Mouse (Mus musculus) telencephalon, adult 2 months (tissue): ENCODE data around the gene Pea15a.

Source experiments
- DNase-seq: peaks from one replicate; pipeline ENCODE4 v3.0.0-alpha.2; 2011; ENCODE audit warnings: low read depth, low spot score

The Pea15a gene

DNA sequence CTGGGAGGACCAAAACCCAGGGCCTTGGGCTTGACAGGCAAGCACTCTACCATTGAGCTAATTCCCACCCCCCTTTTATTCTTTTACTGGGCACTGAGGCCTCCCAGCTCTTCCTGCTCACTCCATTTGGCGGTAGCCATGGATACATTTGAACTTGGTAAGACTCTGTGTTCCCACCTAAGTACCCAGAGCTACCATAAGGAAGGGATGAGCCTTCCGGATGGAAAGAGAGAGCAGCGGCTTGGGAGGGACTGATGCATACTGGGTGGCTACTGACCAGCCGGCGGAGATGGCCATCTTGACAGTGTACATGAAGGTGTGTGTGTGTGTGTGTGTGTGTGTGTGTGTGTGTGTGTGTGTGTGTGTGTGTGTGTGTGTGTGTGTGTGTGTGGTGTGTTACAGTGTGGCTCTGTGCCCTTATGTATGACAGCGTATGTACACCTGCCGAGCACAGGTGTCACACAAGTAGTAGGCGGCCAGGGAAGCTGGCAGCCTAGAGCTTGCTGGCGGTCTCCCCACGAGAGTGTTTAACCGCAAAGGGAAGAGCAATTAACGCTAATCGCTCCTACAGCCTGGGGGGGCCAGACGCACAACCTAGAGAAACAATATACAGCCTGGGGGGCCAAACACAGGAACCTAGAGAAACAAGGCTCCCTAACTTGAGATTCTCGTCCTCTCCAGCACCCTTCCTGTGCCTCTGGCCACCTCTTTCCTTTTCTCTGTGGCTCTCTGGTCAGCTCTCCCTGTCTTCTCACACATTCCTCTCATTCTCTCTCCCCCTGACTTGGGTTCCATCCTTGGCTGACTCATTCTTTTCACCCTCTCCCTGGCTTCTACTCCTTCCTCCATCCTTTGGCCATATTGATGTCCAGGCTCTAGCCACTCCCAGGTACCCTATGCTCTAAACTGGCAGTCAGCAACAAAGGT lies 1.5 kb downstream of the Pea15a start:
- no peak for DNase-seq

DNA sequence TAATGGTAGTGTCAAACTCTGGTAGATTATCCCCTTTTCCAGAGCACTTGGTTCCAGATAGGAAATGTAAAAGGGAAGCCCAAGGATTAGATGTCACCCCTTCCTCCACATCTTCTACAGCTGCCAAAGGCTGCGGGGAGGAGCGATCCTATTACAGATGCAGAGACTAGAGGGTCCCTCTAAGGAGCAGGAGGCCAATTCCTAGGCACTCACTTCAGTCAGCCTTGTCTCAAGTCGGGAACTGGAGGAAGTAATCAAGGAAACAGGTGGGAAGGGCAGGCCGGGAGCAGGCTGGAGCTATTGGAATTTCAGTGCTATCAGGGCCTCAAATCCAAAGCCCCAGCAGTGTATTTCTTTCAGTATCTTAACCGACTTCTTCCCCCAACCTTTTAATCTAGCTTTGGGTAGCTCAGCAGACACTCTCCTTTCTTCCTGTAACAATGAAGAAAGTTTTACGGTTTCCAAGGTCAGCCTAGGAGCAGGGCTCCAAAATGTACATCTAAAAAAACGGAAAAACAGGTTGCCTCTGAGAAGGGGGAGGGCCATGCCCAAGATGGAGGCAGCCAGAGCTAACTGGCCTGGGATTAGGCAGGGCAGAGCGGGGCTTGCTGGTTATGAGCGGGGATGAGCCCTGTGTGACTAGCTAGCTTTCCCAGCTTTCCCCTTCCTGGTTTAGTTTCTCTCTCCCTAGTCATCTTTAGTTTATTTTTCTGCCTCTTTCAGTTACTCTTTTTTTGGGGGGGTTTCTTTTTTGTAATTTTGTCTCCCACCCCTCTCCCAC lies 2.4 kb downstream of the Pea15a start:
- DNase-seq, result no peak

DNA sequence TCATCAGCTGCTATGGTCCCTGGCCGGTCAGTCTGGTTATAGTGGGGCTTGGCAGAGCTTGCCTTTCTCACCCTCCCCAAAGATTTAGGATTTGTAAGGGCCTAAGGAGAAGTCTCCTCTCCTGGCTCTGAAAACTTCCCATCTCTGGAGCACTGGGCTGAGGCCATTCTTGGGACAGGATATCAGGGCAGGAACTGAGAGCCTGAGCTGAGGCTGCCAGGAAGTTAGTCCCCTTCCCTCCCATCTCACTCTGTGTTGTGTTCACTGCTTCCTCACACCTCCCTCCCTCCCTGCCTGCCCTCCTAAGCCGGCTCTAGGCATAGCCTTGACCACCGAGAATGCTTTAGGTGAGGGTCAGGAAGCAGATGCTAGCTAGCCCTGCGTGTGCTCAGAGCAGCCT lies 3.0 kb downstream of the Pea15a start:
- no peak for DNase-seq

DNA sequence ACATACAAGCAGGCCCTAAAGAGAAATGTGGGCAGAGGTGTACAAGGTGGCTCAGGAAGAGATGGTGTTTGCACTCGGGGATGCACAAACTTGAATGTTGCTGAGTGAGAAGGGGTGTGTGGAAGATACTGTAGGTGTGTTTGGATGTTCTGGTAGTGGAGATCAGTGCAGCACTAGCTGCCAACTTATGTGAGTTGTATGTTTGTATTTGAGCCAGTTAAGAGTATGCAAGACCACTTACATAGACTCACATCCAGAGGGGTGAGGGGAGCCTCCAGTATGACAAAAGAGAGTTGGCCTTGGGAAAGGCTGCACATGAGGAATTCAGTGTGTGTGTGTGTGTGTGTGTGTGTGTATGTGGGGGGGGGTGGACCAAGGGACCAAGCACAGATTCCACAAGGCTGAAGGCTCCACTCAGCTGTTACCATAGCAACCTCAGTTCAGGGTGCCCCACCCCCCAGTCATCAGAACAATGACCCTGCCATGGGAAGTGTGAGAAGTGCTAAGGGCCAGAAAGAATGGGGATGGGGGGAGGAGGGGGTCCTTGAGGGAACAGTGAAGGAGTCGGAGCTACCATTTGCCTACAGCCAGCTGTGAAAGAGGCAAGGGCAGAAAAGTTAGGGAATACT lies 3.6 kb downstream of the Pea15a start:
- DNase-seq, result no peak

DNA sequence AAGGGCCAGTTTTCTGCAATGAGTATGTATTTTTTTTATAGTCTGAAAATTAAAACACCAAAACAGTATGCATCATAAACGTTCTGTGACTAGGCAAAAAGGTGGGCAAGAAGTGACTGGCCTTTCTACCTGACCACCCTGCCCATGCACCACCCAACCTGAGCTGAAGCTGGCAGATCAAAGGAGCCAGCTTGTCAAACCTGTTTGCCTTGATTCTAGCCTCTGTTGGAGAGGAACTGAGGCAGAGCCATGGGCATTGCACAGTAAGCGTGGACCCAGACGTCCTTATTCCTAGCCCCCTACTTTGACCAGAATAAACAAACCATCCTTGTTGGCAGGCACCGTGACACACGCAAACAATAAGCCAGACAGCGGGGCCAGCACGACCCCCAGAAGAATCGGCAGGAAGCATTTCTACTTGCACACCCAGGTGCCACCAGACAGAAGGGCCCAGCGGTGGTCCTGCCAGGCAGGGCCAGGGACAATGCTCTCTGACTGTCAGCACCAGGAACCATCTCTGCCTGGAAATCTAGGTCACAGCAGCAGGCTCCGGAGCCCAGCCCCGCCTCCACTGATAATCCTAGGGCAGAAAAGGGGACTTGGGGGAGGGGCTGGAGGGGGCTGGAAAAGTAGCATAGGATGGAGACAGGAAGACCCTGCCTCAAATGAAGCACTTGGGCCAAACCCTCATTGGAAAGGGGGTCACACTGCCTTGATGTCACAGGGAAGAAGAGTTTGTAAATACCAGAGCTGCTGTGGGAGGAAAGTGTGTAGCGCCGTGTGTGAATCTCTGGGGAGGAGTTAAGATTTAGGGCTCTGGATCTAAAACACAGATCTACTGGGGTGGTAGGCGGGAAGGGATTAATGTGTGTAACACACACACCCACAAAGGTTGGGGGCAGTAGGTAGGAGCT lies 4.4 kb downstream of the Pea15a start:
- DNase-seq, result no peak

DNA sequence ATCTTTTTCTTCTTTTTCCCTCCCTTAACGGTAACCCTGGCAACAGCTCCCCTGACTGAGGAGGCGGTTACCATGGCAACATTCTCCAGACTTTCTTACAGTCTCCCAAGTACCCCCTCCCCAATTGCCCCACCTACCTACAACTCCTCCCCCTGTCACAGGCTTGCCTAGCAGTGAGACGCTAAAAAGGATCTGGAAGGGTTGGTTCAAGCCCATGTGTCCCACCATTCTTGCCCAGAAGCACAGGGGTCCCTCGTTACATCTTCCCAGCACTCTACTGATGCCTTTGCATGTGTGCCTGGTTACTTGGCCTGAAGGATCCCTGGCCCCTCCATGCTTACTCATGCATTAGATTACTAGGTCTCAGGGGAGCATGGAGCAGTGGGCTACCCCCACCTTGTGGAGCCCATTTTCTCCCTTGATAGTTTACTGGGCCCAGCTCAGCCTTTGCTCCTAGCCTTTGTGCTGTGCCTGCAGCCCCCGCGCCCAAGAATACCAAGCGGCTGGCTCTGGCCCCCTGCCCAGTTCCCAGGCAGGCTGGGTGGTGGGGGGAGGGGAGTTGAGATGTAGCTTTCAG lies 5.6 kb downstream of the Pea15a start:
- peak; percentile 85 for DNase-seq

DNA sequence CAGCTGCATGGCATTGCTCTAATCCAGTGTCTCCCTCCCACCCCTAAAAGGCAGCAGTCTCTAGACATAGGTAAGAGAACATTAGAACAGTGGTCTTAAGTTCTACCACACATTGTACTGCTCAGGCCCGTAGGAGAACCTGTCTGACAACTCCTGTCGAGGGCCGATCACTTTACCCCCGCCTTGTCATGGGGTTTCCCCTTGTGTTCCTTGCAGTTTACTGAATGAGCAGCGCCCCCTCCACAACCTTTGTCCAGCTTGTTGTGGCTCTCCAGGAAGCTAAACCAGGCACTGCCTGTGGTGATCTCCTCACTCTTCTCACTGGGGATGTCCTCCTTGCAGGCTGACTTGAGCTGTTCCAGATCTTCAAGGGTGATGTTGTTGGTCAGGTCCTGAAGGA lies 6.4 kb downstream of the Pea15a start:
- no peak for DNase-seq

DNA sequence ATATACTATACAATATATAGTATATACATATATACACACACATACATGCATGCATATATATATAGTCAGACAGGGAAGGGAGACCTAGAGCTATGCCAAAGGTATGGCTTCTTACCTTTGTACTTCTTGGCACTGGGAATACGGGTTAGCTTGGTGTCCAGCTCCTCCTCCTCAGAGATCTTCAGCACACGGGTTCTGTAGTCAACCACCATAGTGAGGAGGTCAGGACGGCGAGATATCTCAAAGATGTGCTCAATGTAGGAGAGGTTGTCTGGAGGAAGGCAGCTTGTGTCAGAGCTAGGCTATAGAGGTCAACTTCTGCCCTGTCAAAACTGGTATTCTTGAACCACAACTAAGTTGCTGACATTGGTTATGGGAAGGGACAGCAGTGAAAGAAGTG lies 7.6 kb downstream of the Pea15a start:
- no peak for DNase-seq

DNA sequence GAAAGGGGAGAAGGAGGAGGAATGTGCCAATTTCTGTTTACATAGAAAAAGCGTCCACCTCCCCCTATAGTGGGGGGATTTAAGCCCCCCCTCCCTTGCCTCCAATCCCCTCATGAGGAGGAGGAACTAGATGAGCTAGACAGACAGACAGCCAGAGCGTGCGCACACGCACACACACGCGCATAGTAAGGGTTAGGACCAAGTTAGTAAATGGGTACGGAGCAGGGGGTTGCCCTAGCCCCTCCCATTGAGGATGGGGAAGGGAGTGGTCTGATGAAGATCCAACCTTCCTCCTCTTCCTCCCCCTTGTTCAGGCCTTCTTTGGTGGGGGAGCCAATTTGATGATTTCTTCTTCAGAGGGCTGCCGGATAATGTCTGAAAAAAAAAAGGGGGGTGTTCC lies 8.3 kb downstream of the Pea15a start:
- DNase-seq, result no peak

DNA sequence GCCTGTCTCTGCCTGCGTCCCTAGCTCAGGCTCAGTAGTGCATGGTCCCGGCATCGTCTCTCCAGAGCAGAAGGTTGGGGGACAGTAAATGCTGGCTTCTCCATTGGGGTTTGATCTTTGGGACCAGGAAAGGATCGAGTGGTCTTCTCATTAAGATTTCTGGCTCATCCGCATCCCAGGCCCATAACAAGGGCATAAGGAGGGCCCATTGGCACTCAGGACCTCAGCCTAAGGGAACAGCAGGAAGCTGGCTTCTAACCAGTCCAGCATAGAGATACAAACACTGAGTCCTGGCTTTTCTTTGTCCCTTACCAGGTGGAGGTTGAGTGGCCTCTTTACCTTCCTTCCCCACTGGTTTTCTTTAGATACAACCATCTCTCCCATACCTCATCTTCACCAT lies 8.8 kb downstream of the Pea15a start:
- DNase-seq, result no peak

DNA sequence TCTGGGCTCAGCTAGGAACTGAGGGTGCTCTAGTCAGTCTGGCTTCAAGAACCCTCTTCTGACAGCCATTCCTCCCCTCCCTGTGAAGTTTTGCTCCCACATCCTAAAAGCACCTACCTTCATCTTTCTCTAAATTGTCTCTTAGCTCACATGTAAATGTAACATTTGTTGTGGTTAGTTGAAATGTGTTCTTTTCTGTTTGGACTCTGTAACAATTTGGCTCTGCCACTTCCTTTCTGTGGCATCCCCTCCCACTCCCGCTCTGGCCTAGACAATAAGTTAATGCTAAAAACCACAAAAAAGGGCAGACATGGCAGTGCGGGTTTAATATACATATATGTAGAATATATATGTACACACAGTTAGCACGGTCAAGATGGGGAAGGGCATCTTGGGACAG lies 9.5 kb downstream of the Pea15a start:
- no peak for DNase-seq

DNA sequence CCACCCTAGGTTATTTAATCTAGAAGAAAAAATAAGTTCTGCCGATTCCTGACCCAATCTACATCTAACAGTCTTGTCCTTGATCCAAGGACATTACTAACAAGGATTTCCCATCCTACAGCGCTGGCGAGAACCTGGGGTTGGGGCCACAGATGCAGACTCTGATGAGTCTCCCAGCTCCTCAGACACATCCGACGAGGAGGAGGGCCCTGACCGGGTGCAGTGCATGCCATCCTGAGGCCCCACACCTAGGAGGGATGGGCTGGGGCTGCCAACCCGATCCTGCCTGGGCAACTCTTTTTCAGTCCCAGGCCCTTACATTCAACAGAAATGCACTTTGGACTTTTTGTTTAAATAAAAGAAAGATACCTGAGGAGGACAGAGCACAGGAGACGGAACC lies 12.2 kb downstream of the Pea15a start:
- no peak for DNase-seq

DNA sequence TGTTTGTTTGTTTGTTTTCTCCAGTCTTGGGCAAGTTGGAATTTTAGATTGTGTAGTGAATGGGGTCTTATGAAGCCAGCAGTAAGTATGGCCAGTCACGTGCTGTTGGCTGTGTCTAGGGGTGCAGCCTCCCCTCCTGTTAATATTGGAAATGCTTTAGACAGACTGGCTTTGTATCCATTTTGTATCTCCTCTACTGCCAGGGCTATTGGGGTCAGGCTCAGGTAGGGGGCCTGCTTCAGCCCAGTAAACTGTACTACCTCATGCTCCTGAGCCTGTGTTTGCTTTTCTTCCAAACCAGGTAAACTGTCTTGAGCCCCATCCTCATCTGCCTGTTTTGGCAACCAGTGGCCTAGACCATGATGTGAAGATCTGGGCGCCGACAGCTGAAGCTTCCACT lies 14.4 kb downstream of the Pea15a start:
- DNase-seq, result no peak

DNA sequence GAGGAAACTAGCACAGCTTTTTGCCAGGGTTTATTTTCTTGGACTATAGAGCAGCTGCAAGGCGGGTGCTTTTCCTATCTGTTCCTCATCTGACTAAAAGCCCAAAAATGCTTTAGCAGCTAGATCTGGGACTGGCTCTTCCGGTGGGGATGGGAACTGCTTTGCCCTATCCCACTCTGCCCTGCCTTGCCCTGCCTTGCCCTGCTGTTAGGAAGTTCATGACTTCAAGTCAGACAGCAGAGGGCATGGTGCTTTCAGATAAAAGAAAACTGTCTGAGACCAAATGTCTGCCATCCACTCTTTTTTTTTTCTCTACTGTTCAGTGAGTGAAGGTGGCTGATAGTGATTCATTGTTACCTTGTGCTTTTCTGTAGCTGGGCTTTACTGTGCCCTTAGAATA lies 15.0 kb downstream of the Pea15a start:
- no peak for DNase-seq

DNA sequence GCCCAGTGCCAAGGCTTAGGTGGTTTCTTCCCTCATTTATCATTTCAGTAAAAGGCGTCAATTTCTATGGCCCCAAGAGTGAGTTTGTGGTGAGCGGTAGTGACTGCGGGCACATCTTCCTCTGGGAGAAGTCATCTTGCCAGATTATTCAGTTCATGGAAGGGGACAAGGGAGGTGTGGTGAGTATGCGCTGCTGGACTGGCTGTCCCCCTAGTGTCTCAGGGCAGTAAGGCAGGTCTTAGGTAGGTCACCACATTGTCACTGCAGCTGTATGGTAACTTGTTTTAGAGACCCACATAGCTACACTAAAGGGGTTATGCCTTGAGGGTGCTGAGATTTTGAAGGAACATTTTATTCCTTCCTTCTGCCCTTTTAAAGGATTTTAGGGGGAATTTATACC lies 17.7 kb downstream of the Pea15a start:
- DNase-seq, result no peak

DNA sequence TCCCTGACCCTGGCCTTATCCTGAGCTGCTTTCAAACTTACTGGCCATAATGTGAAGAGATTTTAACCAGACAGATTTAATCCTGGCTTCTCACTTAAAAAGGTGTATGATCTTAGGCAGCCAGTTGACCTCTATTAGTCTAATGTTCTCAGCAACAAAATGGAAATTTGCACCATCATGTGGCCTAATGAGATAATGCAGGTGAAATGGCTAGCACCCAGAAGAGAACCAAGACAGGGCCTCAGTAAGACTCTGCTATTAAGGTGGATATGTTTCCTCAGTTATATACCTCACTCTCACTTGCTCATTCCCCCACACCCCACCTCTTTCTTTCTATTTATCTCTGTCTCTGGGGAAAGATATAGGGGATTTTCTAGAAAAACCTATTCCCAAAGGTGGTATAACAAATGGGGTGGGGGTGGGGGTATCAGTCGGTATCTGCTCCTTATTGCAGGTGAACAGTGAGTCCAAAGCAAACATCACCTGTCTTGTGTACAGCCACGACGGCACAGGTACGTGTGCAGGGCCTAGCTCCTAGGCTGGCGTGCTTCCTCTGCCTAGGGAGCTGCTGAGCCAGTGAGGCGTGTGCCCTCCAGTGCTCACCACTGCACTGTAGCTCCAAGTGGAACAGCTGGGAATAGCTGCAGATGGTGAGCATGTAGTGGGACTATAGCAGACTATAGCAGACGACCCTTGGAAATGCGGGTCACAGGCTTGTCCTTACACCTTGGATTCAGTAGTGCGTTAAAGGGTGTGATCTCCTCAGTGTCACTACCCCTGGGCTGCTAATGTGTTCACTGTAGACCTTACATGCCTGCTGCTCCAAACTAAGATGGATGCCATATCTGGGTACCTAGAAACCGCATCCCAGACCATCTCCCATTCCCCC lies 20.0 kb downstream of the Pea15a start:
- no peak for DNase-seq

DNA sequence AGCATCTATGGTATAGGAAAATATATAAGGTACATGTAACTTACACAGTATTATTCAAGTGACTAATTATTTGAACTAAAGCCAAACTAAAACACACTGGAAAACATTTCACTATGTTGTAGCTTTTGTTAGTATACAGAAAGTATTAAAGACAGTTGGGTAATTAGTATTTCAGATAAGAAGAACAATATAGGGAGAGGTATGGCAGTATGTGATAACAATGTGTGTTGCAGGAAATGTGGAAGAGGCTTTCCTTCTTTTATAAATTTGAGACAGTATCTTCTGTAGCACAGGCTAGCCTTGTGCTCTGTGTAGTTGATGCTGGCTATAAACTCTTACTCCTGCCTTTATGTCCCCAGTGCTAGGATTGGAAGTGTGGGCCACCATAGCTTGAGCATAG lies 22.7 kb downstream of the Pea15a start:
- no peak for DNase-seq

DNA sequence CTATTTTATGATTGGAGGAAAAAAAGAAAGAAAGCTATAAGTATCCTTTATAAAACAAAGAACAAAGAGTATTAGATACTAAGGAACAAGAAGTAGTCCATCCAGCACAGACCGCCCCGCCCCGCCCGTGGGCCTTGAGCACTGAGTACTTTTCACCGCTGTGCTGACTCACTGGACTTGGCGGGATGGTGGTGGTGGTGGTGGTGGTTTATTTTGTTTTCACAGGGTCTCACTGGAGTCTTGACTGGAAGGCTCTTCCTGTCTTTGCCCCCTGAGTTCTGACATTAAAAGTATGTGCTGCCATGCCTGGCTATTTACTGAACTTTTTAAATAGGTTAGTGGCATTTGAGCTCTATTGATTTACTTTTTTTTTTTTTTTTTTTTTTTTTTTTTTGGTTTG lies 23.5 kb downstream of the Pea15a start:
- no peak for DNase-seq

DNA sequence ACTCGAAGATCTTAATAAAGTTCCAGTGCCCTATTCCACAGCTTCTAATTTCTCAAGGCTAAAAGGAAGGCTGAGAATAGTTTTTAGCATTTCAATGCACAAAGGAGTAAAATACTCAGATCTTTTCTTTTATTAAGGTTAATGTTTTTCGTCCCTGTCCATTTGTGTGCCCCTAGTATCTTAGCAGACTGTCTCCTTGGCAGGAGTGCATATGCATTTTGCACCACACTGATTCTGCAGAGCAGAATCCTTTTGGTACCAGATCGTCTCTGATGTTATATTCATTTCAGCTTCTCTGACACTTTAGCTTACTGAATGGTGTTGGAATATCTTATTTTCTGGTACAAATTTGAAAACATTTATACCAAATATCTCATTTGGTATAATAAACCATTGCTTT lies 24.8 kb downstream of the Pea15a start:
- DNase-seq, result no peak

DNA sequence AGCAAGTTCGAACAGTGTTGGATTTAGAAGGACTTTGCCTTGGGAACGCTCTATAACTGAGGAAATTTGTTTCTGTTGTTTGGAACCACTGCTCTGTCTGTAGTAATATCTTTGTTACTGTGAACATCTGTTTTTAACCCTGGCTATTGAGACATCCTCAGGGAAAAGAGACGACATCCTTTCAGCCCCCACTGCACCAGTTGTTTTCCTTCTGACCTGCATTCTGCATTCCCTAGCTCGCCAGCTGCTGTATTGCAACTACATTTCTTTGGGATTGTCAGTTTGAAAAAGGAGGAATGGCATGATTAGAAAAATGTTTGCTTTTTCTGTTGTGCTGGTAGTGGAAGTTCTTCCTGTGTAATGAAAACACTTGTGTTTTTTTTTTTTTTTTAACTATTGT lies 25.7 kb downstream of the Pea15a start:
- no peak for DNase-seq
